Mouse (Mus musculus) ES-E14 (cell line): ENCODE measurements around the gene Elmo3. TPM values are rescaled to one million over a fixed set of nuclear protein-coding genes. Genes with fewer than 3 reads are reported as not detected.

Experiments
- DNase-seq: peaks from one replicate; pipeline ENCODE4 v3.0.0-alpha.2; 2013; ENCODE audit warnings: low read depth, low spot score
- H3K27ac ChIP-seq: 2 replicates; pipeline ENCODE4 v1.5.1; 2012; ENCODE audit warnings: low read depth, mild to moderate bottlenecking, low read length, moderate library complexity, mixed read lengths; ENCODE audit not compliant: poor library complexity, insufficient read depth, severe bottlenecking
- H3K36me3 ChIP-seq: 2 replicates; pipeline ENCODE4 v1.6.1; 2012; ENCODE audit warnings: mild to moderate bottlenecking, low read length, moderate library complexity, mixed read lengths; ENCODE audit not compliant: control insufficient read depth, poor library complexity, insufficient read depth, severe bottlenecking
- H3K4me1 ChIP-seq, 2 experiments: fragments of 150-350 bp in 1 of 2; sonication (generic) in 1 of 2; 2 replicates each; pipeline ENCODE4 v1.6.1; 2012; ENCODE audit warnings: low read length in 2 of 2, mild to moderate bottlenecking in 1 of 2, mixed read lengths in 1 of 2; ENCODE audit not compliant: control insufficient read depth in 2 of 2, insufficient read depth in 2 of 2, poor library complexity in 1 of 2
- H3K4me3 ChIP-seq, 2 experiments: fragments of 150-350 bp in 1 of 2; sonication (generic) in 1 of 2; 2 replicates each; pipeline ENCODE4 v1.5.1; 2012; ENCODE audit warnings: low read length in 2 of 2, low read depth in 1 of 2, mild to moderate bottlenecking in 1 of 2, mixed read lengths in 1 of 2; ENCODE audit not compliant: insufficient read depth in 1 of 2, poor library complexity in 1 of 2, severe bottlenecking in 1 of 2
- H3K9ac ChIP-seq: 2 replicates; pipeline ENCODE4 v1.6.1; 2012; ENCODE audit warnings: low read depth, mild to moderate bottlenecking, low read length, mixed read lengths; ENCODE audit not compliant: poor library complexity, insufficient read depth, severe bottlenecking
- H3K9me3 ChIP-seq: fragments of 150-350 bp; sonication (generic); 2 replicates; pipeline ENCODE4 v1.6.1; 2012; ENCODE audit warnings: low read depth, mild to moderate bottlenecking, low read length; ENCODE audit not compliant: control insufficient read depth, insufficient read depth
- CHD2 ChIP-seq: IDR thresholded peaks from 2 replicates; pipeline ENCODE4 v1.6.1; 2014; ENCODE audit warnings: mild to moderate bottlenecking, low read depth, low read length, inconsistent platforms
- HCFC1 ChIP-seq: IDR thresholded peaks from 2 replicates; pipeline ENCODE4 v1.6.1; 2012; ENCODE audit warnings: low read length, inconsistent platforms, borderline replicate concordance; ENCODE audit not compliant: insufficient read depth
- MAFK ChIP-seq: IDR thresholded peaks from 2 replicates; pipeline ENCODE4 v1.6.1; 2014; ENCODE audit warnings: mild to moderate bottlenecking, low read depth, low read length, inconsistent platforms; ENCODE audit not compliant: insufficient read depth
- ZC3H11A ChIP-seq: IDR thresholded peaks from 2 replicates; pipeline ENCODE4 v1.6.1; 2012; ENCODE audit warnings: low read depth, mild to moderate bottlenecking, inconsistent platforms, low read length, borderline replicate concordance
- ZNF384 ChIP-seq: IDR thresholded peaks from 2 replicates; pipeline ENCODE4 v1.6.1; 2012; ENCODE audit warnings: low read depth, low read length, inconsistent platforms
- in situ Hi-C, 2 experiments: fragments of 600-800 bp; cut with MboI; formaldehyde crosslinking; loops; one replicate each; pipeline ENCODE4 v1.15.1; 2025; ENCODE audit warnings: low sequenced_read_pairs in 2 of 2, inconsistent platforms in 1 of 2; ENCODE audit not compliant: unreplicated experiment in 2 of 2
- total RNA-seq: library from RNA; depleted of rRNA; stranded (reverse); fragments of 300-350 nt; gene quantifications from 2 replicates; pipeline ENCODE4 v1.2.3, GENCODE M21; 2012

Elmo3 gene
- total RNA-seq, 1 experiment: 3.5 TPM

- Histone ChIP-seq H3K36me3 (no peaks in the 10 kb centered on the region), H3K9ac (peak within 1 kb of the TSS; percentile 79), H3K4me1 (peaks cover 0 to 7% of the 10 kb centered on the region in 2 experiments; a peak in 3 of 4 replicates), H3K27ac (peak within 1 kb of the TSS; percentile 24; the same call in 1 of the 2 replicates), H3K9me3 (no peaks in the 10 kb centered on the region), H3K4me3 (peak within 1 kb of the TSS; percentile 86 to 90)
- in situ Hi-C loops: no loop called here
- TF ChIP-seq ZC3H11A: no peak
- no peak for TF ChIP-seq CHD2
- no peak for TF ChIP-seq HCFC1
- TF ChIP-seq MAFK: no peak
- no peak for TF ChIP-seq ZNF384
- DNase-seq: peak; percentile 97
Observed at GRCm38 (mm10) chr8:105347428-105348221, 42.2 kb downstream of the Elmo3 start, which contains the start of gene Fhod1. Fhod1 (minus strand) TSS chr8:105347953.

- Histone ChIP-seq H3K36me3 (no peaks in the 10 kb centered on the region), H3K9ac (peak within 1 kb of the TSS; percentile 79), H3K9me3 (no peaks in the 10 kb centered on the region), H3K4me1 (peaks cover 0 to 7% of the 10 kb centered on the region in 2 experiments; a peak in 3 of 4 replicates), H3K27ac (peak within 1 kb of the TSS; percentile 24; the same call in 1 of the 2 replicates), H3K4me3 (peak within 1 kb of the TSS; percentile 86 to 90)
- TF ChIP-seq CHD2: no peak
- in situ Hi-C loops: no loop called here
- DNase-seq: no peak
Observed at GRCm38 (mm10) chr8:105348450-105349095, 43.2 kb downstream of the Elmo3 start, which contains the start of gene Slc9a5. Slc9a5 (plus strand) TSS chr8:105348843.

GRCm38 (mm10) chr8:105349096-105349771 lies 43.8 kb downstream of the Elmo3 start:
- no peak for DNase-seq
- no peak for TF ChIP-seq HCFC1
- TF ChIP-seq ZNF384: no peak
- no peak for TF ChIP-seq CHD2
- no peak for TF ChIP-seq MAFK
- TF ChIP-seq ZC3H11A: no peak
- Histone ChIP-seq H3K4me1 (peaks cover 0 to 7% of the 10 kb centered on the region in 2 experiments; a peak in 3 of 4 replicates), H3K9me3 (no peaks in the 10 kb centered on the region), H3K9ac (peak overlapping the region; percentile 79), H3K4me3 (peak overlapping the region; percentile 77 to 90), H3K36me3 (no peaks in the 10 kb centered on the region), H3K27ac (no peak overlapping the region)
- in situ Hi-C loops: no loop called here

- Histone ChIP-seq H3K9ac (no peak overlapping the region), H3K4me3 (no peak overlapping the region), H3K27ac (no peak overlapping the region), H3K4me1 (peaks cover 2 to 12% of the 10 kb centered on the region in 2 experiments; a peak in 3 of 4 replicates), H3K9me3 (no peaks in the 10 kb centered on the region), H3K36me3 (no peaks in the 10 kb centered on the region)
- TF ChIP-seq CHD2: no peak
- DNase-seq: no peak
- in situ Hi-C loops: no loop called here
Observed at GRCm38 (mm10) chr8:105350186-105350585, 44.8 kb downstream of the Elmo3 start.
